Mouse (Mus musculus): ENCODE measurements around the gene Hnrnpa1. TPM values are rescaled to one million over a fixed set of nuclear protein-coding genes. Genes with fewer than 3 reads are reported as not detected.
"Not testable (repeated sequence)": the region's sequence is repeated elsewhere in the genome, so short reads cannot be mapped to it uniquely, and the experiment has no call there.

The Hnrnpa1 gene
- polyA plus RNA-seq, 1 experiment from 2014 or later, result 1,025 TPM

DNA sequence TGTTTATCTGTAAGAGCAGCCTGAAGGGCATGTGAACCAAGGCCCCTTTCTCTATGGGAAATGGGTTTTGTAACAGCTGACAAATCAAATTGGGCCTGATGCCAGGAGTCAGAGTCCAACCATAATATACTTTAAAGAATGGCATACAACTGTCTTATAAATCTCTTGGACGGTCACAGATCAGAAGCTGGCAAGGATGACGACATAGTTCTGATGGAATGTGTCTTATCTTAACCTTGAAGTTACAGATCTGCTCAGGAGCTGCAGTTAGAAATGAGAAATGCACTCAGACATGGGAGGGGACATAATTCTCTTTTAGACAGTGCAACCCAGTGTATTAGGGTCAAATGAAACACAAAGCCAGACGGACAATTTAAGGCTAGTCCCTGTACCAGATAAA is 19.4 kb upstream of the Hnrnpa1 start:
- Histone ChIP-seq H3K4me2 (no peak overlapping the region), H3K36me3 (0 out of 2 replicates have a peak, but pooled peaks cover 11% of the 10 kb centered on the region), H3K27me3 (no peaks in the 10 kb centered on the region), H3K4me3 (replicated peaks) (no peak overlapping the region), H3K4me1 (peaks cover 29% of the 10 kb centered on the region), H3K27ac (peak overlapping the region; percentile 72), H3K9ac (no peak overlapping the region), H3K9me3 (replicated peaks) (no peaks in the 10 kb centered on the region)
- 18% methylated on average over 3 of the region's 3 CpGs for WGBS
- ATAC-seq (replicated peaks; ENCODE audit: low FRiP score), result 0 out of 2 replicates have a peak, but pooled peaks have one; percentile 36

DNA sequence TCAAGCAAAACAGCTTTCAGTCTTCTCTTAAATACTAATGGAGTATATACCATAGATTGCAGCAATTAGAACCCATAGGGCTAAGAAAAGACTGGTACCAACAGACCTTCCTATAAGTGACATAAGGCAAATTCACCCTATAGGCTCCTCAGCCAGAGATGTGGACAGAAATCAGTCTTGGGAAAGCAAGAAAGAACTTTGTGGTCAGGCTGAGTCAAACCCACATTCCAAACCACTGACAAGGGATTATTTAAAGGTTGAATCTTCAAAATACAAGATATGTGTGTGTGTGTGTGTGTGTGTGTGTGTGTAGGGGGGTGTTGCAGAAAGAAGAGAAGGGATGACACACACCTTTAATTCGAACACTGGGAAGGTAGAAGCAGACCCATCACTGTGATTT is 18.8 kb upstream of the Hnrnpa1 start:
- Histone ChIP-seq H3K9ac (no peak overlapping the region), H3K9me3 (replicated peaks) (no peaks in the 10 kb centered on the region), H3K27me3 (no peaks in the 10 kb centered on the region), H3K4me3 (replicated peaks) (no peak overlapping the region), H3K4me2 (no peak overlapping the region), H3K27ac (peak overlapping the region; percentile 72), H3K36me3 (0 out of 2 replicates have a peak, but pooled peaks cover 11% of the 10 kb centered on the region), H3K4me1 (peaks cover 24% of the 10 kb centered on the region)
- 73% methylated on average over 1 of the region's 1 CpGs for WGBS
- ATAC-seq (replicated peaks; ENCODE audit: low FRiP score), result no peak

DNA sequence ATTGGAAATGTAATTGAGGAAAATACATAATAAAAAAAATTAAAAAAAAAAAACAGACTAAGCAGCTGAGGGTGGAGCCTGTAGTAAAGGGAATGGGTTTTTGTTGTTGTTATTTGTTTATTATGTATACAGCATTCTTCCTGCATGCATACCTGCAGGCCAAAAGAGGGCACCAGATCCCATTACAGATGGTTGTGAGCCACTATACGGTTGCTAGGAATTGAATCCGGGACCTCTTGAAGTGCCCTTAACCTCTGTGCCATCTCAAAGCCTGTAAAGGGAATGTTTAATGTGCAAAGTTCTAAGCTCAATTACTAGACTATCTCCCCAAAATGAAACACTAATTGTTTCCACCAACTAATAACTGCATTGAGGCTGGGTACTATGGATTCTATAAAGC is 16.1 kb upstream of the Hnrnpa1 start:
- Histone ChIP-seq H3K4me3 (replicated peaks) (no peak overlapping the region), H3K9me3 (replicated peaks) (no peaks in the 10 kb centered on the region), H3K36me3 (0 out of 2 replicates have a peak, but pooled peaks cover 8% of the 10 kb centered on the region), H3K27ac (no peak overlapping the region), H3K4me2 (no peak overlapping the region), H3K9ac (no peak overlapping the region), H3K27me3 (no peaks in the 10 kb centered on the region), H3K4me1 (peaks cover 24% of the 10 kb centered on the region)
- ATAC-seq (replicated peaks; ENCODE audit: low FRiP score), result no peak
- WGBS, result 83% methylated on average over 2 of the region's 2 CpGs

DNA sequence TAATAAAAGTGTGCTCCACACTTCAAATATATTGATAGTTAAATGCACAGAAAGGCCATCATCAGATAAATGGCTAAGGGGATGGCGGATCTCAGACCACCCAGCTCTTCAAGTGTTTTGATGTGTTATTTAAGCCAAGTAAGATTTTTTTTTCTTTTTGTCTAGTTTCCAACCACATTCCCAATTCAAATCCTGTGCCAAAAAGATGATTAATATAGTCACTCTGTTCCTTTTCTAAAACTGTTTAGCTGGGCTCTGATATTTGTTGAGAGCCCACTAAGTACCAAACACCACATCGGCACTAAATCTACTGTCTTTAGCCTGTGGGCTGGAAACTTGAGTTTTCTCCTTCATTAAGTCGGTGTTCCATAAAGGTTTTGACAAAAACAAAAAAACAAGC is 13.2 kb upstream of the Hnrnpa1 start:
- H3K9me3 ChIP-seq (replicated peaks), result no peaks in the 10 kb centered on the region
- no peak overlapping the region for H3K4me3 ChIP-seq (replicated peaks)
- no peaks in the 10 kb centered on the region for H3K27me3 ChIP-seq
- peaks cover 17% of the 10 kb centered on the region; the same call in 1 of the 2 replicates for H3K4me1 ChIP-seq
- H3K27ac ChIP-seq, result no peak overlapping the region
- WGBS, result 76% methylated on average over 3 of the region's 3 CpGs
- H3K36me3 ChIP-seq, result 0 out of 2 replicates have a peak, but pooled peaks cover 3% of the 10 kb centered on the region
- no peak overlapping the region for H3K9ac ChIP-seq
- no peak overlapping the region for H3K4me2 ChIP-seq
- ATAC-seq (replicated peaks; ENCODE audit: low FRiP score), result no peak

DNA sequence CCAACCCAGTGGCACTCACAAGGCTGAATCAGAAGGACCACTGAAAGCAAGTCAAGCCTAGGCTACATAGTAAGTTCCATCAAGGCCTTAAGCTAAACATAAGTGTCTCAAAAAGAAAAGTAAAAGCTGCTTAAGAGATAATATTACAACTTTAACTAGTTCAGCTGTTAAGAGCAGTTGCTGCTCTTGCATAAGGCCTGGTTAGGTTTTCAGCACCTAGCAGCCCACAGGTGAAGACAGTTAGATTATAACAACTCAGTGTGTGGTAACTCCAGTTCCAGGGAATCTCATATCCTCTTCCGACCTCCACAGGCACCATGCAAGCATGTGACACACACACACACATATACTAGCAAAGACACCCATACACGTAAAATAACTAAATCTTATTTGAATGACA is 12.7 kb upstream of the Hnrnpa1 start:
- Histone ChIP-seq H3K4me3 (replicated peaks) (no peak overlapping the region), H3K9ac (no peak overlapping the region), H3K4me2 (no peak overlapping the region), H3K4me1 (peaks cover 17% of the 10 kb centered on the region; the same call in 1 of the 2 replicates), H3K9me3 (replicated peaks) (no peaks in the 10 kb centered on the region), H3K36me3 (0 out of 2 replicates have a peak, but pooled peaks cover 3% of the 10 kb centered on the region), H3K27me3 (no peaks in the 10 kb centered on the region), H3K27ac (0 out of 2 replicates have a peak overlapping the region, but pooled peaks have one; percentile 20)
- 71% methylated on average over 2 of the region's 2 CpGs for WGBS
- no peak for ATAC-seq (replicated peaks; ENCODE audit: low FRiP score)

DNA sequence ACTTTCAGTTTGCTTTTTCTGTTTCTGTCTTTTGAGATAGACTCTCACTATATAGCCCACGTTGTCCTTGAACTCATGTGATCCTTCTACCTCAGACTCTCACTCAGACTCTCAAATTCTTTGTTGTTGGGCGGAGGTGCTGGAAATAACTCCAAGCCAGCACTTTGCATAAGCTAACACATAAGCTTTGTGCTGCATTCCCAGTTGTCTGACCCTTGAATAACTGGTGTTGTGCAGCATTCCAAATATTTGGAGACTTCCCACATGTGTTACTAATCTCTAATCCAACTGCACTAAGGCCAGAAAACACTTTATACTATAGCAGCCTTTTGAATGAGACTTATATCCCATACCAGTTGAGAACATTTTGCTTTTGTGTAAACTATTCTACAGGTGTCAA is 11.3 kb upstream of the Hnrnpa1 start:
- Histone ChIP-seq H3K27me3 (no peaks in the 10 kb centered on the region), H3K9ac (no peak overlapping the region), H3K9me3 (replicated peaks) (no peaks in the 10 kb centered on the region), H3K36me3 (peaks cover 7% of the 10 kb centered on the region; the same call in 1 of the 2 replicates), H3K4me3 (replicated peaks) (no peak overlapping the region), H3K4me2 (no peak overlapping the region), H3K27ac (peak overlapping the region; percentile 73), H3K4me1 (peaks cover 17% of the 10 kb centered on the region; the same call in 1 of the 2 replicates)
- no peak for ATAC-seq (replicated peaks; ENCODE audit: low FRiP score)
- 69% methylated on average over 2 of the region's 2 CpGs for WGBS

DNA sequence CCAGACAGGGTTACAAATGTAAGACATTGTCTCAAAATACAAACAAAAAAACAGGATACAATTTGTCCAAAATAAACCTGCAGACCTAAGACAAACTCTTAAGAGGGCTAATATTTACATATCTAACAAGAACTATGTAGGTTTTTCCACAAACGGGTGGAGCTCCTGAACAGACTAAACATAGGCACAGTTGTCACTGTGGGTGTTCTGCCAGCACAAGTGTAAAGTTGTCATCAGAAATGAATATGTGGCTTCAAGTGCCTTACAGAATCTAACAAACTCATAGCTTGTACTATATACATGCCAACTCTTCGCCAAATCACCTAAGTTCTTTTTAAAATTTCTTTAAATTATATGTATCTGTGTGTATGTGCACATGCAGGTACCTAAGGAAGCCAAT is 7.1 kb upstream of the Hnrnpa1 start:
- Histone ChIP-seq H3K4me3 (replicated peaks) (no peak overlapping the region), H3K27ac (no peak overlapping the region), H3K36me3 (peaks cover 31% of the 10 kb centered on the region), H3K9me3 (replicated peaks) (no peaks in the 10 kb centered on the region), H3K4me1 (peaks cover 17% of the 10 kb centered on the region; the same call in 1 of the 2 replicates), H3K4me2 (no peak overlapping the region), H3K27me3 (no peaks in the 10 kb centered on the region), H3K9ac (no peak overlapping the region)
- 84% methylated on average over 2 of the region's 2 CpGs for WGBS
- ATAC-seq (replicated peaks; ENCODE audit: low FRiP score), result no peak

DNA sequence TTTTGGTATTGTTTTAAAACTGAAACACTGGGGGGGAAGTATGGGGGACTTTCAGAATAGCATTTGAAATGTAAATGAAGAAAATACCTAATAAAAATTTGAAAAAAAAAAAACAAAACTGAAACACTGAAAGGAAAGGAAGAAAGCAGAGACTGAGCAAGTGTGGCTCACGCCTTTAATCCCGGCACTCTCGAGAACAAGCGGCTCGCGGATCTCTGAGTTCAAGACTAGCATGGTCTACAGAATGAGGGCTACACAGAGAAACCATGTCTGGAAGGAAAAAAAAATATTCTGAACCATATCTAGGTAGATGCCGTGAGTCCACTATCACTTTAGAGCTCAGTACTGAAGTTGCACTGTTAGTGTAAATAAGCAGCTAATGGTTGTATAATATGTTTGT is 2.9 kb upstream of the Hnrnpa1 start:
- 92% methylated on average over 7 of the region's 7 CpGs for WGBS

DNA sequence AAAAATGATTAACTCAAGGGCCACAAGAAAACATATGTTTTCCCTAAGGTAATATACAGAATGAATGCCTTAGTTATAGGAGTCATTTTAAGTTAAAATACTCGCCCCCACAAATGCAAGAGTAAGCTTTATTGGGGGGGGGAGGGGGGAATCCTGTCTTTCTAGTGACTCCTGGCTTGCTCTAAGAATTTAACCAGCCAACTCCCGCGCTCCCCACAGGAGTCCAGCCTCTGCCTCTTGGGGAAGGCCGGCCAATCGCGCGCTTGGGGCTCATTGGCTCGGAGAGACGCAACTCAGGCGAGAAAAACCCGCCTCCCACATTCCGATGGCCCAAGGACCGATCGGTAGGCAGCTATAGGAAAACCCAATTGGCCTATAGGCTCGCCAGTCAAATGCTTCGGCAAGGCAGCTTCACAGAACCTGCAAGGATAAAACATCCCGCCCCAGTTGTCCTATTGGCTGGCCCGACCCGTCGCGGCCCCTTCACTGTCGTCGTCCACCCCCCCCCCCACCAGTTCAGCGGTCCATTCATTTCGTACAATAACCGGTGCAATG is 1.0 kb upstream of the Hnrnpa1 start:
- Histone ChIP-seq H3K9ac (peak overlapping the region; percentile 56), H3K4me3 (replicated peaks) (peak overlapping the region; percentile 54), H3K27ac (peak overlapping the region; percentile 98), H3K9me3 (replicated peaks) (no peaks in the 10 kb centered on the region), H3K4me1 (peaks cover 32% of the 10 kb centered on the region), H3K27me3 (no peaks in the 10 kb centered on the region), H3K4me2 (peak overlapping the region; percentile 78), H3K36me3 (peaks cover 59% of the 10 kb centered on the region)
- 0% methylated on average over 26 of the region's 26 CpGs for WGBS
- peak; percentile 94 for ATAC-seq (replicated peaks; ENCODE audit: low FRiP score)

More for the DNA sequence above, 2.9 kb upstream of the Hnrnpa1 start:
- Histone ChIP-seq H3K27ac (no peak overlapping the region), H3K4me2 (peak overlapping the region; percentile 7; the same call in 1 of the 2 replicates), H3K4me3 (replicated peaks) (0 out of 2 replicates have a peak overlapping the region, but pooled peaks have one; percentile 4), H3K9me3 (replicated peaks) (no peaks in the 10 kb centered on the region), H3K4me1 (peaks cover 17% of the 10 kb centered on the region), H3K36me3 (peaks cover 44% of the 10 kb centered on the region), H3K27me3 (no peaks in the 10 kb centered on the region), H3K9ac (no peak overlapping the region)
- no peak for ATAC-seq (replicated peaks; ENCODE audit: low FRiP score)

DNA sequence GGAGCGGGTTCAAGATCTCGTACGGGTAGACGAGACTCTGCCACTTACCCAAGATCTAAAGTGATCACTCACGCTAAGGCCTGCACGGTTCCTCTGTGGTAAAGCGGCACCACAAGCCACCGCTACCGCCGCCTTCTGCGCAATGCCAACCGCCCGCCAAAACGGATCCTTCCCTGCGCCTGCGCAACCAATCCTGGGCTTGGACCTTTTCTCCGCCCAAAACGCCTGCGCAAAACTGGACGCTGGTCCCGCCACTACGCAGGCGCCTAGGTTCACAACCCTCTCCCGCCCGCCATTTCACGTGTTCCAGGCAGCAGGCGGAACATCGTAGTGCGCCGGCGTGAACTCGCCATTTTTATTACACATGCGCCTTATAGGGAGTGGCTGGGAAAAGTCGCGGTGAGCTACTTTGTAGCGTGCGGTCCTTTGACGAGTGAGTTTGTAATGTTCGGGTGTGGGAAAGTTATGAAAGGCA is 510 bp upstream of the Hnrnpa1 start, which contains the start of gene Cbx5:
Gene Cbx5 (minus strand): TSS at position 132 of the 475 bp plus-strand sequence.
- under 1% methylated on average over 39 of the region's 39 CpGs for WGBS
- peak within 1 kb of the TSS; percentile 54 for H3K4me3 ChIP-seq (replicated peaks)
- peak; percentile 95 for ATAC-seq (replicated peaks; ENCODE audit: low FRiP score)

DNA sequence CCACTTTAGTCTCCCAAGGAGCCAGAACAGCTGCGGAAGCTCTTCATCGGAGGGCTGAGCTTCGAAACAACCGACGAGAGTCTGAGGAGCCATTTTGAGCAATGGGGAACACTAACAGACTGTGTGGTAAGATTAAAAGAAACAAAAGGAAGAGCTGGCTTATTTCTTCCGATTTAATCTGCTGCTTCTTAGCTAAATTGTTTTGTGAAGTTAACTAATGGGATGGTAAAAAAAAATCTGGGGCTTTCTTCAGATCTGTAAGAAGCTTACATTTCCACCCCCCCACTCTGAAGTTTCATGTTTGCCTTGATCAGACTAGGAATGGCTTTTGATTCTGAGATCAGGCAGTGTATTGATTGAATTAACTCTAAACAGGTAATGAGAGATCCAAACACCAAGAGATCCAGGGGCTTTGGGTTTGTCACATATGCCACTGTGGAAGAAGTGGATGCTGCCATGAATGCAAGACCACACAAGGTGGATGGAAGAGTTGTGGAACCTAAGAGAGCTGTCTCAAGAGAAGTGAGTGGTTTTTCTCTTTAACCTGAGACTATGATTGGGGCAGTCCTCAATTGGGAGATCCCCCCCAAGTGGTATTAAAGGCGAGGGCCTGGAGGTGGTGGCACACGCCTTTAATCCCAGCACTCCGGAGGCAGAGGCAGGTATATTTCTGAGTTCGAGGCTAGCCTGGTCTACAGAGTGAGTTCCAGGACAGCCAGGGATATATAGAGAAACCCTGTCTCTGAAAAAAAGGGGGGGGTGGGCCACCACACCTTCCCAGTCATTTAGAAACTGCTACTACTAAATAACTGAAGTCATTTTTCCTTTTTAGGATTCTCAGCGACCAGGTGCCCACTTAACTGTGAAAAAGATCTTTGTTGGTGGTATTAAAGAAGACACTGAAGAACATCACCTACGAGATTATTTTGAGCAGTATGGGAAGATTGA is 1.1 kb downstream of the Hnrnpa1 start:
- Histone ChIP-seq H3K4me2 (peak overlapping the region; percentile 78), H3K9ac (peak overlapping the region; percentile 62), H3K4me3 (replicated peaks) (peak overlapping the region; percentile 54), H3K4me1 (peaks cover 41% of the 10 kb centered on the region), H3K36me3 (peaks cover 56% of the 10 kb centered on the region), H3K27ac (peak overlapping the region; percentile 98)
- H3K9me3 ChIP-seq (replicated peaks); ATAC-seq (replicated peaks; ENCODE audit: low FRiP score); H3K27me3 ChIP-seq: not testable (repeated sequence)
- 5% methylated on average over 12 of the region's 12 CpGs for WGBS

More for the DNA sequence above, 510 bp upstream of the Hnrnpa1 start, which contains the start of gene Cbx5:
- peak within 1 kb of the TSS; percentile 78 for H3K4me2 ChIP-seq
- no peaks in the 10 kb centered on the region for H3K27me3 ChIP-seq
- no peaks in the 10 kb centered on the region for H3K9me3 ChIP-seq (replicated peaks)
- peaks cover 55% of the 10 kb centered on the region for H3K36me3 ChIP-seq
- peak within 1 kb of the TSS; percentile 98 for H3K27ac ChIP-seq
- peak within 1 kb of the TSS; percentile 62 for H3K9ac ChIP-seq
- peaks cover 32% of the 10 kb centered on the region for H3K4me1 ChIP-seq

All from kidney, embryonic 15.5 days (tissue).